Mouse (Mus musculus) stomach, embryonic 15.5 days (tissue): ENCODE results near the gene Nom1. TPM values are rescaled to one million over a fixed set of nuclear protein-coding genes. Genes with fewer than 3 reads are reported as not detected.
"Not testable (repeated sequence)": the region's sequence is repeated elsewhere in the genome, so short reads cannot be mapped to it uniquely, and the experiment has no call there.

ENCODE experiments used
- ATAC-seq: fragments of 200-750 bp; cut with Nextera tagmentation; 2 replicates; pipeline ENCODE4 v1.8.0; 2017; ENCODE audit warnings: low read depth, moderate number of reproducible peaks, moderate TSS enrichment; ENCODE audit not compliant: insufficient read depth, low FRiP score
- H3K27ac ChIP-seq: fragments of 300-500 bp; sonication (generic); 2 replicates; pipeline ENCODE4 v1.5.1; 2015; ENCODE audit warnings: mild to moderate bottlenecking, inconsistent platforms
- H3K27me3 ChIP-seq: fragments of 300-500 bp; sonication (generic); replicated peaks from 2 replicates; pipeline ENCODE4 v1.6.1; 2015; ENCODE audit warnings: inconsistent platforms
- H3K36me3 ChIP-seq: fragments of 300-500 bp; sonication (generic); 2 replicates; pipeline ENCODE4 v1.6.1; 2015; ENCODE audit warnings: inconsistent platforms
- H3K4me1 ChIP-seq: fragments of 300-500 bp; sonication (generic); 2 replicates; pipeline ENCODE4 v1.6.1; 2015; ENCODE audit warnings: inconsistent platforms
- H3K4me2 ChIP-seq: fragments of 300-500 bp; sonication (generic); 2 replicates; pipeline ENCODE4 v1.6.1; 2015; ENCODE audit warnings: mild to moderate bottlenecking, inconsistent platforms
- H3K4me3 ChIP-seq: fragments of 300-500 bp; sonication (generic); replicated peaks from 2 replicates; pipeline ENCODE4 v1.5.1; 2015; ENCODE audit warnings: inconsistent platforms
- H3K9ac ChIP-seq: fragments of 300-500 bp; sonication (generic); 2 replicates; pipeline ENCODE4 v1.6.1; 2015; ENCODE audit warnings: inconsistent platforms
- H3K9me3 ChIP-seq: fragments of 300-500 bp; sonication (generic); 2 replicates; pipeline ENCODE4 v1.6.1; 2016; ENCODE audit warnings: inconsistent platforms
- WGBS: fragments of 180-500 bp; shearing (Covaris S2); methylation state at CpG from one replicate; pipeline ENCODE4 v1.1.7; 2015; 5-methylcytosine and 5-hydroxymethylcytosine counted together
- polyA plus RNA-seq: library from polyadenylated mRNA; unstranded; fragments of >200 nt; fragmentation: Nextera tagmentation; extraction: Ambion mirVana; gene quantifications from 2 replicates; pipeline ENCODE4 v1.2.1, GENCODE M21; 2015

Nom1 gene
- 22.8 and 29.5 TPM in 2 replicates for polyA plus RNA-seq

- Histone ChIP-seq H3K9me3 (no peaks in the 10 kb centered on the region), H3K4me2 (peak within 1 kb of the TSS; percentile 87), H3K27ac (peak within 1 kb of the TSS; percentile 79), H3K9ac (peak within 1 kb of the TSS; percentile 55), H3K4me1 (peaks cover 17% of the 10 kb centered on the region), H3K4me3 (peak within 1 kb of the TSS; percentile 96), H3K27me3 (no peaks in the 10 kb centered on the region), H3K36me3 (peaks cover 21% of the 10 kb centered on the region)
- WGBS, result 4% methylated on average over 29 of the region's 29 CpGs
- ATAC-seq, result peak; percentile 88
These were observed at the start of gene Nom1 for GRCm38 (mm10) chr5:29434228-29434871. TSS of gene Nom1 (plus strand) at chr5:29434664.

- Histone ChIP-seq H3K9me3 (no peaks in the 10 kb centered on the region), H3K4me2 (no peak overlapping the region), H3K9ac (no peak overlapping the region), H3K27me3 (no peaks in the 10 kb centered on the region), H3K36me3 (no peaks in the 10 kb centered on the region), H3K4me3 (no peak overlapping the region), H3K27ac (peak overlapping the region; percentile 44; the same call in 1 of the 2 replicates), H3K4me1 (peaks cover 15% of the 10 kb centered on the region)
- no peak for ATAC-seq
- WGBS, result 12% methylated on average over 1 of the region's 1 CpGs
These were observed 46.9 kb upstream of the Nom1 start for GRCm38 (mm10) chr5:29387591-29387990.

- H3K4me2 ChIP-seq, result peak overlapping the region; percentile 16; the same call in 1 of the 2 replicates
- no peaks in the 10 kb centered on the region for H3K9me3 ChIP-seq
- peak; percentile 64 for ATAC-seq
- no peak overlapping the region for H3K4me3 ChIP-seq
- H3K9ac ChIP-seq, result no peak overlapping the region
- peak overlapping the region; percentile 57; the same call in 1 of the 2 replicates for H3K27ac ChIP-seq
- 26% methylated on average over 7 of the region's 7 CpGs for WGBS
- peaks cover 15% of the 10 kb centered on the region for H3K4me1 ChIP-seq
- no peaks in the 10 kb centered on the region for H3K36me3 ChIP-seq
- H3K27me3 ChIP-seq, result no peaks in the 10 kb centered on the region
These were observed 46.1 kb upstream of the Nom1 start for GRCm38 (mm10) chr5:29388181-29388943.

- peak; percentile 33; the same call in 1 of the 2 replicates for ATAC-seq
- Histone ChIP-seq H3K4me3 (no peak overlapping the region), H3K9ac (no peak overlapping the region), H3K27me3 (no peaks in the 10 kb centered on the region), H3K9me3 (no peaks in the 10 kb centered on the region), H3K4me1 (peaks cover 15% of the 10 kb centered on the region), H3K27ac (0 out of 2 replicates have a peak overlapping the region, but pooled peaks have one; percentile 57), H3K4me2 (no peak overlapping the region), H3K36me3 (no peaks in the 10 kb centered on the region)
- WGBS, result 18% methylated on average over 15 of the region's 15 CpGs
These were observed 45.3 kb upstream of the Nom1 start for GRCm38 (mm10) chr5:29388944-29389765.

GRCm38 (mm10) chr5:29398427-29398826, 36.0 kb upstream of the Nom1 start:
- 53% methylated on average over 4 of the region's 4 CpGs for WGBS
- no peak for ATAC-seq

GRCm38 (mm10) chr5:29410854-29411253, 23.6 kb upstream of the Nom1 start:
- H3K27me3 ChIP-seq, result no peaks in the 10 kb centered on the region
- no peaks in the 10 kb centered on the region for H3K4me1 ChIP-seq
- H3K4me3 ChIP-seq, result no peak overlapping the region
- H3K36me3 ChIP-seq, result no peaks in the 10 kb centered on the region
- H3K27ac ChIP-seq, result no peak overlapping the region
- ATAC-seq, result no peak
- no peak overlapping the region for H3K4me2 ChIP-seq
- no peaks in the 10 kb centered on the region for H3K9me3 ChIP-seq
- H3K9ac ChIP-seq, result no peak overlapping the region

More at GRCm38 (mm10) chr5:29398427-29398826, 36.0 kb upstream of the Nom1 start:
- no peak overlapping the region for H3K4me3 ChIP-seq
- H3K4me1 ChIP-seq, result no peaks in the 10 kb centered on the region
- no peak overlapping the region for H3K9ac ChIP-seq
- H3K27me3 ChIP-seq, result no peaks in the 10 kb centered on the region
- no peak overlapping the region for H3K4me2 ChIP-seq
- H3K27ac ChIP-seq, result no peak overlapping the region
- H3K9me3 ChIP-seq, result no peaks in the 10 kb centered on the region
- no peaks in the 10 kb centered on the region for H3K36me3 ChIP-seq

- 79% methylated on average over 3 of the region's 3 CpGs for WGBS
- Histone ChIP-seq H3K27ac (no peak overlapping the region), H3K9me3 (no peaks in the 10 kb centered on the region), H3K9ac (no peak overlapping the region), H3K4me3 (no peak overlapping the region), H3K36me3 (no peaks in the 10 kb centered on the region), H3K4me1 (no peaks in the 10 kb centered on the region), H3K27me3 (no peaks in the 10 kb centered on the region), H3K4me2 (no peak overlapping the region)
- ATAC-seq, result no peak
These were observed 21.4 kb upstream of the Nom1 start for GRCm38 (mm10) chr5:29413041-29413440.

GRCm38 (mm10) chr5:29423330-29423729, 11.1 kb upstream of the Nom1 start:
- not testable (repeated sequence) for ATAC-seq, H3K9ac ChIP-seq, H3K4me2 ChIP-seq, H3K27me3 ChIP-seq, H3K4me3 ChIP-seq, H3K36me3 ChIP-seq, H3K4me1 ChIP-seq, H3K27ac ChIP-seq, H3K9me3 ChIP-seq
- 51% methylated on average over 3 of the region's 3 CpGs for WGBS

- Histone ChIP-seq H3K36me3 (peaks cover 25% of the 10 kb centered on the region), H3K4me2 (peak overlapping the region; percentile 87)
- under 1% methylated on average over 48 of the region's 48 CpGs for WGBS
These were observed 451 bp downstream of the Nom1 start for GRCm38 (mm10) chr5:29434872-29435358.

GRCm38 (mm10) chr5:29435491-29435890, 1.0 kb downstream of the Nom1 start:
- H3K27ac ChIP-seq, result peak overlapping the region; percentile 79; the same call in 1 of the 2 replicates

More at GRCm38 (mm10) chr5:29434872-29435358, 451 bp downstream of the Nom1 start:
- Histone ChIP-seq H3K4me1 (peaks cover 17% of the 10 kb centered on the region), H3K4me3 (peak overlapping the region; percentile 96), H3K27me3 (no peaks in the 10 kb centered on the region), H3K9me3 (no peaks in the 10 kb centered on the region), H3K27ac (peak overlapping the region; percentile 79), H3K9ac (peak overlapping the region; percentile 55)
- ATAC-seq, result peak; percentile 68

GRCm38 (mm10) chr5:29436728-29437127, 2.3 kb downstream of the Nom1 start:
- H3K36me3 ChIP-seq, result peaks cover 41% of the 10 kb centered on the region
- WGBS, result 82% methylated on average over 6 of the region's 6 CpGs
- not testable (repeated sequence) for H3K27ac ChIP-seq

More at GRCm38 (mm10) chr5:29435491-29435890, 1.0 kb downstream of the Nom1 start:
- H3K27me3 ChIP-seq, result no peaks in the 10 kb centered on the region
- H3K4me3 ChIP-seq, result peak overlapping the region; percentile 96
- 33% methylated on average over 8 of the region's 8 CpGs for WGBS
- peak overlapping the region; percentile 87 for H3K4me2 ChIP-seq
- peaks cover 17% of the 10 kb centered on the region for H3K4me1 ChIP-seq
- H3K9ac ChIP-seq, result peak overlapping the region; percentile 55
- no peaks in the 10 kb centered on the region for H3K9me3 ChIP-seq
- ATAC-seq, result no peak
- H3K36me3 ChIP-seq, result peaks cover 28% of the 10 kb centered on the region

More at GRCm38 (mm10) chr5:29436728-29437127, 2.3 kb downstream of the Nom1 start:
- not testable (repeated sequence) for ATAC-seq, H3K4me3 ChIP-seq, H3K9me3 ChIP-seq, H3K27me3 ChIP-seq
- peak overlapping the region; percentile 22; the same call in 1 of the 2 replicates for H3K9ac ChIP-seq
- H3K4me2 ChIP-seq, result peak overlapping the region; percentile 87
- H3K4me1 ChIP-seq, result peaks cover 17% of the 10 kb centered on the region
